Mouse (Mus musculus): ENCODE results near the gene Gnat1. TPM values are rescaled to one million over a fixed set of nuclear protein-coding genes. Genes with fewer than 3 reads are reported as not detected.
A peak's percentile ranks its signal among the peaks of the same experiment; 100 is the strongest.

Gnat1 gene
- polyA plus RNA-seq, 1 experiment = 0.20 TPM

DNA sequence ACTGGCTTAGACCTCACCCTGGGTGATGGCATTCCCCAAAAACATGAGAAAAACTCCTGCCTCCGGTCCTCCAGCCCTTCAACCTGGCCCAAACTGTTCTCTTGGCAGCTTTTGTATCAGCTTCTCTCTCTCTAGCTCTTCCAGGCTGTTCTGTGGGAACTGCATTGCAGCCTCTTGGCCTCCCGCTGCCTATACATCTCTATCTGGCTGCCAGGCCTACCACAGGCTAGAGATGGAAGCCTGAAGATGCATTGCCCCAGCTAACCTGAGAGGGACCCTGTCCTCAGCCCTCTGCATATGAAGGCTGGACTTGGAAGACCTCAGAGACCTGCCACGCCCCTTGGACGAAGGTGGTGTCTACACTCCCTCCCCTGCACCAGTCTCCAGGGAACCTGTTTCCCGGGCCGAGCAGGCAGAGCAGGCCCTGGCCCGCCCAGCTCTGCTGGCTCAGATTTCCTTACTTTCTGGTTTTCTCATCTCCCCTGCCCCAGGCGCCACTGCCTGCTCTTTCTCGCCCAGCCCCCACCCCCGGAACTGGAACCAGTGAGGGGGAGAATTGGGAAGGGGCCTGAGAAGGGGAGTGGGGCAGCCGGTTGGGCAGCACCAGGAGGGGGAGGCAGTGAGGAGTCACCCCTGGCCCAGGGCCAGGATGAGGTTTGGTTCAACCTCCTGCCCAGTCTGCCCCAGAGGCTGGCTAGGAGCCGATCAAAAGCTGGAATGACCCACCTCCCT, 34.9 kb upstream of the Gnat1 start:
- WGBS = 33% methylated on average over 12 of the region's 12 CpGs
- peaks cover 3% of the 10 kb centered on the region for H3K4me1 ChIP-seq (ENCODE audit: control insufficient read depth, insufficient read depth, low read length)
- TF ChIP-seq CTCF (IDR thresholded peaks at IDR 0.05; ENCODE audit: insufficient read depth, low read length) (no peak), POLR2A (IDR thresholded peaks at IDR 0.05; ENCODE audit: borderline replicate concordance, extremely low read depth, low read depth, low read length) (no peak)
- H3K4me3 ChIP-seq (replicated peaks; ENCODE audit: extremely low read depth, low read depth, low read length) = no peak overlapping the region
- DNase-seq = peak; percentile 51

DNA sequence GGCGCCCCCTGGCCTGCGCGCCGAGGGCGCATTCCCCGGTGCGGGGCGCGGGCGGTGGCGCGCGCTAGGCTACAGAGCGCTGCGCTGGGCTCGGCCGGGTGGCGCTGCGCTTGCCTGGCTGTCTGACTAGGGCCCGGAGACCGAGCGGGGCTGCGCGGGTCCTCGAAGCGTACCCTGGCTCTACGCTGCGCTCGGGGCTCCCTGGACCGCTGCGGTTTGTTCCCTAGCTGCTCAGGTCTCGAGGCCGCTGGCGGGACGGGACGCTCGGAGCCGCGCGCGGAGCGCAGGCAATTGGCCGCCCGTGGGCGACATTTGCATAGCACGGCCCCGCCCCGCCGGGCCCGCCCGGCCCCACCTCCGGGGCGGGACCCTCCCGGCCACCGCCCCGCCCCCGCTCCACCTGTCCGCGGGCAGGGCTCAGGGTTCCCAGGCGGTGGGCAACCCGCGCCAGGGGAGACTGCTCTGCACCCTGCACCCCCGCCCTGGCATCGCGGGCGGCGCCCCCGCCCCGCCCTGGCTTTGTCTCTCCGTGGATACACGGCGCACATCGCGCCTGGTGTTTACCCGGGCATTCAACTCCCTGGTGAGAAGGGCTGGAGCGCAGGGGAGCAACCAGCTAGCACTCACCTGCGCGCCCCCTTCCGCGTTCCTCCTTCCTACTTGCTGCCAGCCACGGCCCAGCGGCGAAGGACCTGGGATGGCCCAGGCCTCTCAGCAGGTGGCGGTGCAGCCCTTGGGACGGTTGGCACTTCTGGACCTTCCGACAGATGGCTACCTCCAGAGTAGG, 30.4 kb upstream of the Gnat1 start, which contains the start of gene Sema3f:
TSS of gene Sema3f (minus strand) at position 779 of the 787 bp plus-strand sequence.
- 2% methylated on average over 81 of the region's 86 CpGs for WGBS
- DNase-seq = peak; percentile 85
- Histone ChIP-seq H3K4me1 (ENCODE audit: control insufficient read depth, insufficient read depth, low read length) (peaks cover 5% of the 10 kb centered on the region), H3K4me3 (replicated peaks; ENCODE audit: extremely low read depth, low read depth, low read length) (peak within 1 kb of the TSS; percentile 87)
- TF ChIP-seq POLR2A (IDR thresholded peaks at IDR 0.05; ENCODE audit: borderline replicate concordance, extremely low read depth, low read depth, low read length) = peak; percentile 88; the same call in 1 of the 2 replicates
- peak; percentile 59 for TF ChIP-seq CTCF (IDR thresholded peaks at IDR 0.05; ENCODE audit: insufficient read depth, low read length)

DNA sequence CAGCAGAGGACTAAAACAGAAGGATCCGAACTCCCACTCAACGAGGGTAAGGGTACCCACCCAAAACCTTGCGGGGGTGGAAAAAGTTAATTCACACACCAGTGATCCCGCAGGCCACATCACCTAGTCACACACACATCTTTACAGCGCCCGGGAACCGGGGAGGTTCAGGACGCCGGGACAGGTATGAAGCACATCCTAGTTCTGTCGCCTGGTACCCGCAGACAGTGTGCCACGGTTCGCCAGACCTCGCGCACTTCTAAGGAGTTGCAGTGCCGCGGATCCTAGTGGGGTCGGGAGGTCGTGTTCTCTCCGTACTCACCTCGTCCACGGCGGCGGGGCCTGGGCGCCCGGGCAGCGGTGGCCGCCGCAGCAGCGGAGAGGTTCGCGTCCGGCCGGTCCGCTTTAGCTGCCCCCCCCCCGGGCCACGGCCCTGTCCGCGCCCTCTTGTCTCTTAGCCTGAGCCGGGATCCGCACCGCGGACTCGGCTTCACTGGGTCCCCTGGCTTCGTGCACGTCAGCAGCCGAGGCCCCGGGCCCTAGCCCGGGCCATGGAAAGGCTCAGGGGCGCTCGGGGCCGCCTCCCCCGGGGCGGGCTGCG, 29.7 kb upstream of the Gnat1 start:
- peak overlapping the region; percentile 87 for H3K4me3 ChIP-seq (replicated peaks; ENCODE audit: extremely low read depth, low read depth, low read length)
- DNase-seq = peak; percentile 51
- peaks cover 2% of the 10 kb centered on the region for H3K4me1 ChIP-seq (ENCODE audit: control insufficient read depth, insufficient read depth, low read length)
- TF ChIP-seq CTCF (IDR thresholded peaks at IDR 0.05; ENCODE audit: insufficient read depth, low read length) = no peak
- no peak for TF ChIP-seq POLR2A (IDR thresholded peaks at IDR 0.05; ENCODE audit: borderline replicate concordance, extremely low read depth, low read depth, low read length)
- 1% methylated on average over 53 of the region's 55 CpGs for WGBS

DNA sequence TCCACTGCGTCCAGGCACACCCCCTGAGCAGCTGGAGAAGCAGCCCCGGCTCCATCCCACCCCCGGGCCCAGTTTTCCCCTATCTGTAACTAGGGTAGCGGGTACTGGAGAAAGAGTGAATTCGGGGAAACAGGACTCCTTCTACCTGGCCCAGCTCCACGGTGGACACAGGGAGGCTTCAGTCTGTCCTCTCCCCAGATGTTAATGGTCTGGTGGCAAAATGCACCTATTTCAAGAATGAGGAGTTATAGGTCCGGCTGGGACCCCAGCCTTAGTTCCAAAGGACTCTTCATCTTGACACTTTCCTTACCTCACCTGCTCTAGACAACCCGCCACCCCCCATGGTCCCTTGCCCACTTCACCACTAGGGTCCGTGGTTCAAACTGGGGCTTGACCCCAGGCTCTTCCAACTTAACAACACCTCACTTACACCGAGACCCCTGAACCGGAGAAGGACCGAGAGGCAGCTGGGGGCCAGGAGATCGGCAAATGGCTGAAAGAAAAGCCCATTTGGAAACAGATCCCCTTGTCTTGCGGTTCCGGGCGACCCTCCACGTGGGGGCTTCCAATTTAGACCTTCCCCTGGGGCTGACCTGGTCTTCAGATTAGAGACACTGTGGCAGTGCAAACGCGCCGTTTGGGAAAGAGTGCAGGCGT, 29.1 kb upstream of the Gnat1 start:
- 6% methylated on average over 21 of the region's 21 CpGs for WGBS
- TF ChIP-seq CTCF (IDR thresholded peaks at IDR 0.05; ENCODE audit: insufficient read depth, low read length) (no peak), POLR2A (IDR thresholded peaks at IDR 0.05; ENCODE audit: borderline replicate concordance, extremely low read depth, low read depth, low read length) (no peak)
- Histone ChIP-seq H3K4me1 (ENCODE audit: control insufficient read depth, insufficient read depth, low read length) (peaks cover 7% of the 10 kb centered on the region), H3K4me3 (replicated peaks; ENCODE audit: extremely low read depth, low read depth, low read length) (peak overlapping the region; percentile 87)
- DNase-seq = no peak

DNA sequence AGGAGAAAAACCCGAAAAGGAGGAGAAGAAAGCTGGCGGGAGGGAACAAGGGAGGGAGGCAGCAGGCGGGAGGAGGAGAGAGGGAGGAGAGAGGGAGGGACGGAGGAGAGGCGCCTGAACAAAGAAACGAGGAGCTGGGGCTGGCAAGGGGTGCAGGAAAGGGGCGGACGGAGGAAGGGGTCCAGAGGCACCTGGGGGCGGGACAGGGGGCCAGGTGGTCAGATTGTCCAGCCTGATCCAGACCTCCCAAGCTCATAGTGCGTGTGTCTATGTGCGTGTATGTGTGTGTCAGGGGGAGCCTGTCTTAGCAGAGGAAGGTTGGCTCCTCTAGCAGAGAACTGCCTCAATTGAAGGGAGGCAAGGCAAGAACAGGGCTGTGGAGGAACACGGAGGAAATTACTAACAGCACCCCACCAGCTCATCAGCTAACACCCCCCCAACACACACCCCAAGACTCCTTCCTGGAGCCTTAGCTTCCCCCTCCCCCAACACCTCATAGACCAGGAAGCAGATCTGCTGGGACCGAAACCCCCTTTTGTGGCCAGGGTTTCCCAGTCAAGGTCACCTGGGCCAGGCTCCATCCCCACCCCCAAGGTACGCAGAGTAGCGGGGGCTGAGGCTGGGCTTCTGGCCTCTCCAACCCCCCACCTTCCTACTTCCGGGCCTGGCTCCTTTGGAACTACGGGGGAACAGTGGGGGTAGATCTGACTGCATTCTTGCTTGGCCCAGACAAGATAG, 28.4 kb upstream of the Gnat1 start:
- 4% methylated on average over 16 of the region's 17 CpGs for WGBS
- H3K4me1 ChIP-seq (ENCODE audit: control insufficient read depth, insufficient read depth, low read length) = peaks cover 13% of the 10 kb centered on the region
- no peak for DNase-seq
- no peak for TF ChIP-seq CTCF (IDR thresholded peaks at IDR 0.05; ENCODE audit: insufficient read depth, low read length)
- no peak for TF ChIP-seq POLR2A (IDR thresholded peaks at IDR 0.05; ENCODE audit: borderline replicate concordance, extremely low read depth, low read depth, low read length)
- peak overlapping the region; percentile 87 for H3K4me3 ChIP-seq (replicated peaks; ENCODE audit: extremely low read depth, low read depth, low read length)

DNA sequence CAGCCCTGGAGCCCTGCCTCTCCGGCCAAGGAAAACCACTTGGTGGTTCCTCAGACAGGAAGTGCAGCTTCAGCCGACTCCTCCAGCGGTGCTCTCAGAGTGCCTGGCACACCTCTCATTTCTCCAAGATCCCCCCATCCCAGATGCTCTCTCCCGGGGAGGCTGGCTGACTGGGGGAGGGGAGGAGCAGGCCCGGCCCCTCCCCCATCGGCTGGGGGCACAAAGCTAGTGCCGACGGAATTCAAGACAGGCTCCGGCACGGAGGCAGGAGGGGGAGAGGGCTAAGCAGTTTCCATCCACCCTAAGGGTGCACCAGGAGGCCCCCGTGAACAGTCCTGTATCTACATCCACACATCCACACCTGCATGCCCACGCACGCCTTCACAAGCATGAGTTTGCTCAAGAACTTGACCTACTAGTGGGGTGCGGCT, 27.3 kb upstream of the Gnat1 start:
- Histone ChIP-seq H3K4me1 (ENCODE audit: control insufficient read depth, insufficient read depth, low read length) (peaks cover 22% of the 10 kb centered on the region), H3K4me3 (replicated peaks; ENCODE audit: extremely low read depth, low read depth, low read length) (peak overlapping the region; percentile 87)
- DNase-seq = no peak
- TF ChIP-seq CTCF (IDR thresholded peaks at IDR 0.05; ENCODE audit: insufficient read depth, low read length) (no peak), POLR2A (IDR thresholded peaks at IDR 0.05; ENCODE audit: borderline replicate concordance, extremely low read depth, low read depth, low read length) (no peak)
- 11% methylated on average over 14 of the region's 14 CpGs for WGBS

DNA sequence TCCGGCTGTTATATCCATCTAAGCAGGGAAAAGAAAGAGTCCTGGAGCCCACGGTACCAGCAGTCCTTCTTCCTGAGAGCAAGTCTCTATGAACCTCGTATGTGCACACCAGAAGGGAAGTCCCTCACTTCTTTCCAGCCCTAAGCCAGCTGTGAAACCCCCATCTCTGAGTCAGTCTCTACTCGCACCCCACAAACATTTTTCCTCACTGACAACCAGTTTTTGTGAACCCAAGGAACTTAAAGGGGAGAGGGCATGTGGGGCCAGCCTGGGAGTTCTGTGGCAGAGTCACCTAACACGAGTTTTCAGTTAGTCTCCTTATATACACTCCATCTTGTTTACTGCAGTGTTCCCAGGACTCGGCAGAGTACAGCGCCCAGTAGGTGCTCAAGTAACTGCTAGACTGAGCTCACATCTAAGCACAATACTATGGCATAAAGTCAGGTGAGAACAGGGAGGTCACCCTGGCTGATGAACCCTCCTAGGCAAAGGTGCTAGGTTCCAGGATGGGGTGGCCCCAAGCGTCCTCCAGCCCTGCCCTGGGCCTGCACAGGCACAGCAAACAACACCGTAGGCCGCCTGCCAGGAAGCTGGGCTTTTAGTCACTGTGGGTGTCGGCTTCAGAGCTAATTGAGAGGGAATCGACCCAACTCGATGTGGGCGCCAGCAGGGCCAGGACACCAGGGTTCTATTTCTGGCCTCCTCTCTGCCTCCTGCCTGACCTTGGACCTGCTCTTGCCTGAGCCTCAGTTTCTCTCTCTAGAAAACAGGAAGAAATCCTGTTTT, 24.0 kb upstream of the Gnat1 start:
- Histone ChIP-seq H3K4me3 (replicated peaks; ENCODE audit: extremely low read depth, low read depth, low read length) (no peak overlapping the region), H3K4me1 (ENCODE audit: control insufficient read depth, insufficient read depth, low read length) (peaks cover 48% of the 10 kb centered on the region)
- peak; percentile 56 for DNase-seq
- TF ChIP-seq POLR2A (IDR thresholded peaks at IDR 0.05; ENCODE audit: borderline replicate concordance, extremely low read depth, low read depth, low read length) = no peak
- no peak for TF ChIP-seq CTCF (IDR thresholded peaks at IDR 0.05; ENCODE audit: insufficient read depth, low read length)
- 34% methylated on average over 14 of the region's 14 CpGs for WGBS

DNA sequence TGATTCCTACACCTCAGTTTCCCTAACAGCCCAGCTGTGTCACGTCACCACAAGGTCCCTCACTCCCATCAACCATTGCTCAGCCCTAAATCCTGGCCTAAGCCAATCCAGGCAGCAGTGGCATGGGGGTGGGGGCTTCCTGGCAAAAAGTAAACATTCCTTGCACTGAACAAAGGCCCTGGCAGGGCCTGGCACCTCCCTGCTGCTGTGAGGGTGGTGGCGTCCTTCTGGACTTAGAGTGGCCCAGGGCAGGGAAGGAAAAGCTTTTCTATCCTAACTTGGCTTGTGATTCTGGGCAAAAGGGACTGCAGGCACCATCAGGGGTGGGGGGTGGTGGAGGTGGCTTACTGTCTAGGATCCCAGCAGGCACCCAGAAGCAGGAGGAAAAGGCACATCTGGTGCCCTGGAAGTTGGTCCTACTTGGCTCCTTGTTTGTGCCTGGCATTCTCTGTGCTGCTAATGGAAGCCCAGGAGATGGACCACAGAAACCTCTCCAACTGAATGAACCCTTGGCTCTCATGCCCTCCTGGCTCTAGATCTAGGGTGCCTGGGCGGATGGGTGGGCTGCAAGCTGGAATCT, 23.2 kb upstream of the Gnat1 start:
- no peak overlapping the region for H3K4me3 ChIP-seq (replicated peaks; ENCODE audit: extremely low read depth, low read depth, low read length)
- WGBS = 39% methylated on average over 3 of the region's 3 CpGs
- peak; percentile 59 for DNase-seq
- peaks cover 48% of the 10 kb centered on the region for H3K4me1 ChIP-seq (ENCODE audit: control insufficient read depth, insufficient read depth, low read length)
- TF ChIP-seq CTCF (IDR thresholded peaks at IDR 0.05; ENCODE audit: insufficient read depth, low read length) = no peak
- 0 out of 2 replicates have a peak, but pooled peaks have one; percentile 36 for TF ChIP-seq POLR2A (IDR thresholded peaks at IDR 0.05; ENCODE audit: borderline replicate concordance, extremely low read depth, low read depth, low read length)
